Mouse (Mus musculus): ENCODE results near the gene Fchsd2.

Gene Fchsd2

GRCm38 (mm10) chr7:101092618-101093017 lies at the start of gene Fchsd2:
Fchsd2 (plus strand) TSS chr7:101092863.
- DNase-seq (ENCODE audit: low read depth, low spot score) = peak; percentile 56

GRCm38 (mm10) chr7:101043846-101044541 lies 48.7 kb upstream of the Fchsd2 start:
- DNase-seq (ENCODE audit: low read depth, low spot score) = no peak

GRCm38 (mm10) chr7:101048247-101048646 lies 44.4 kb upstream of the Fchsd2 start:
- DNase-seq (ENCODE audit: low read depth, low spot score) = no peak

GRCm38 (mm10) chr7:101049326-101050087 lies 43.2 kb upstream of the Fchsd2 start:
- no peak for DNase-seq (ENCODE audit: low read depth, low spot score)

GRCm38 (mm10) chr7:101050724-101051550 lies 41.7 kb upstream of the Fchsd2 start:
- DNase-seq (ENCODE audit: low read depth, low spot score) = no peak

GRCm38 (mm10) chr7:101051551-101052221 lies 41.0 kb upstream of the Fchsd2 start:
- DNase-seq (ENCODE audit: low read depth, low spot score) = peak; percentile 85

GRCm38 (mm10) chr7:101053136-101053535 lies 39.5 kb upstream of the Fchsd2 start:
- no peak for DNase-seq (ENCODE audit: low read depth, low spot score)

GRCm38 (mm10) chr7:101057309-101057708 lies 35.4 kb upstream of the Fchsd2 start:
- DNase-seq (ENCODE audit: low read depth, low spot score) = no peak

GRCm38 (mm10) chr7:101059188-101059587 lies 33.5 kb upstream of the Fchsd2 start:
- no peak for DNase-seq (ENCODE audit: low read depth, low spot score)

GRCm38 (mm10) chr7:101060476-101060875 lies 32.2 kb upstream of the Fchsd2 start:
- peak; percentile 60 for DNase-seq (ENCODE audit: low read depth, low spot score)

GRCm38 (mm10) chr7:101061381-101061780 lies 31.3 kb upstream of the Fchsd2 start:
- peak; percentile 82 for DNase-seq (ENCODE audit: low read depth, low spot score)

- no peak for DNase-seq (ENCODE audit: low read depth, low spot score)
Observed at GRCm38 (mm10) chr7:101062246-101062645, 30.4 kb upstream of the Fchsd2 start.

GRCm38 (mm10) chr7:101063523-101063922 lies 29.1 kb upstream of the Fchsd2 start:
- peak; percentile 28 for DNase-seq (ENCODE audit: low read depth, low spot score)

- no peak for DNase-seq (ENCODE audit: low read depth, low spot score)
Observed at GRCm38 (mm10) chr7:101064697-101065688, 27.7 kb upstream of the Fchsd2 start.

GRCm38 (mm10) chr7:101066009-101066408 lies 26.7 kb upstream of the Fchsd2 start:
- DNase-seq (ENCODE audit: low read depth, low spot score) = no peak

- no peak for DNase-seq (ENCODE audit: low read depth, low spot score)
Observed at GRCm38 (mm10) chr7:101066650-101067346, 25.9 kb upstream of the Fchsd2 start.

GRCm38 (mm10) chr7:101067521-101067920 lies 25.1 kb upstream of the Fchsd2 start:
- DNase-seq (ENCODE audit: low read depth, low spot score) = no peak

GRCm38 (mm10) chr7:101069271-101069670 lies 23.4 kb upstream of the Fchsd2 start:
- DNase-seq (ENCODE audit: low read depth, low spot score) = peak; percentile 27

GRCm38 (mm10) chr7:101070406-101070805 lies 22.3 kb upstream of the Fchsd2 start:
- DNase-seq (ENCODE audit: low read depth, low spot score) = no peak

GRCm38 (mm10) chr7:101071020-101071419 lies 21.6 kb upstream of the Fchsd2 start:
- DNase-seq (ENCODE audit: low read depth, low spot score) = peak; percentile 65

Data from CD4-positive, CD25-positive, alpha-beta regulatory T cell, adult 2 months (primary cell).